Mouse (Mus musculus) heart, postnatal 0 days (tissue): Measurements from ENCODE around the gene Syvn1. TPM values are rescaled to one million over a fixed set of nuclear protein-coding genes. Genes with fewer than 3 reads are reported as not detected.

Experiments
- ATAC-seq: fragments of 200-750 bp; cut with Nextera tagmentation; 2 replicates; pipeline ENCODE4 v1.8.0; 2017; ENCODE audit warnings: low read depth, moderate number of reproducible peaks, moderate library complexity; ENCODE audit not compliant: insufficient read depth
- DNase-seq: peaks from one replicate; pipeline ENCODE4 v3.0.0-alpha.2; 2016; ENCODE audit warnings: low spot score
- H3K27ac ChIP-seq: fragments of 300-500 bp; sonication (generic); 2 replicates; pipeline ENCODE4 v1.5.1; 2014; ENCODE audit warnings: low read depth, mild to moderate bottlenecking
- H3K27me3 ChIP-seq: fragments of 300-500 bp; sonication (generic); 2 replicates; pipeline ENCODE4 v1.6.1; 2014; ENCODE audit warnings: low read length, mixed read lengths; ENCODE audit not compliant: control insufficient read depth, insufficient read depth
- H3K36me3 ChIP-seq: fragments of 300-500 bp; sonication (generic); replicated peaks from 2 replicates; pipeline ENCODE4 v1.6.1; 2014; ENCODE audit warnings: low read length, mixed read lengths; ENCODE audit not compliant: control insufficient read depth, insufficient read depth
- H3K4me1 ChIP-seq: fragments of 300-500 bp; sonication (generic); 2 replicates; pipeline ENCODE4 v1.6.1; 2014; ENCODE audit warnings: antibody characterized with exemption; ENCODE audit not compliant: control insufficient read depth, insufficient read depth
- H3K4me2 ChIP-seq: fragments of 300-500 bp; sonication (generic); 2 replicates; pipeline ENCODE4 v1.6.1; 2014; ENCODE audit warnings: low read depth, mild to moderate bottlenecking, low read length, moderate library complexity
- H3K4me3 ChIP-seq: fragments of 300-500 bp; sonication (generic); 2 replicates; pipeline ENCODE4 v1.5.1; 2014; ENCODE audit warnings: low read depth, low read length
- H3K9ac ChIP-seq: fragments of 300-500 bp; sonication (generic); replicated peaks from 2 replicates; pipeline ENCODE4 v1.6.1; 2014; ENCODE audit warnings: low read depth, low read length, mixed read lengths
- H3K9me3 ChIP-seq: fragments of 300-500 bp; sonication (generic); replicated peaks from 2 replicates; pipeline ENCODE4 v1.6.1; 2016; ENCODE audit warnings: low read length; ENCODE audit not compliant: control insufficient read depth
- CTCF ChIP-seq: IDR thresholded peaks from 2 replicates; pipeline ENCODE4 v1.5.1; 2016; ENCODE audit warnings: antibody characterized with exemption, control low read depth, low read depth
- EP300 ChIP-seq: IDR thresholded peaks from 2 replicates; pipeline ENCODE4 v1.6.1; 2016; ENCODE audit warnings: antibody characterized with exemption, low read depth
- WGBS: fragments of 180-500 bp; shearing (Covaris S2); extraction: QIAGEN DNeasy Blood & Tissue Kit; methylation state at CpG from one replicate; pipeline ENCODE4 v1.1.7; 2014; 5-methylcytosine and 5-hydroxymethylcytosine counted together
- polyA plus RNA-seq: library from polyadenylated mRNA; unstranded; fragments of >200 nt; fragmentation: Nextera tagmentation; extraction: Ambion mirVana; gene quantifications from 2 replicates; pipeline ENCODE4 v1.2.1, GENCODE M21; 2015
- total RNA-seq: library from RNA; depleted of rRNA; stranded (reverse); fragments of >200 nt; gene quantifications from 2 replicates; pipeline ENCODE4 v1.2.3, GENCODE M21; 2014; ENCODE audit warnings: low replicate concordance

Gene Syvn1
- total and polyA plus RNA-seq, 2 experiments from 2014 or later, result 9.2 to 12.0 TPM

- Histone ChIP-seq H3K4me1 (peaks cover 11% of the 10 kb centered on the region), H3K36me3 (peaks cover 39% of the 10 kb centered on the region), H3K27me3 (no peaks in the 10 kb centered on the region), H3K4me3 (peak within 1 kb of the TSS; percentile 98), H3K9me3 (no peaks in the 10 kb centered on the region), H3K27ac (peak within 1 kb of the TSS; percentile 86), H3K4me2 (peak within 1 kb of the TSS; percentile 98), H3K9ac (peak within 1 kb of the TSS; percentile 76)
- ATAC-seq (peak; percentile 90), DNase-seq (peak; percentile 91)
- 1% methylated on average over 33 of the region's 33 CpGs for WGBS
- TF ChIP-seq CTCF, result no peak
- TF ChIP-seq EP300, result peak; percentile 40; the same call in 1 of the 2 replicates
These were observed 30.4 kb downstream of the Syvn1 start, which contains the start of gene Vps51 for GRCm38 (mm10) chr19:6076564-6077393. Gene Vps51 (minus strand): TSS chr19:6077231.

GRCm38 (mm10) chr19:6079983-6080480 lies 33.7 kb downstream of the Syvn1 start, which contains the start of gene Tmem262:
Gene Tmem262 (plus strand): TSS chr19:6080033.
- WGBS, result 87% methylated on average over 12 of the region's 12 CpGs
- no peak for ATAC-seq
- H3K4me3 ChIP-seq, result no peak within 1 kb of the TSS

GRCm38 (mm10) chr19:6082156-6082555 lies 35.8 kb downstream of the Syvn1 start, which contains the start of gene Gm28374:
Gene Gm28374 (minus strand): TSS chr19:6082256.
- H3K9ac ChIP-seq, result no peak within 1 kb of the TSS
- no peak for TF ChIP-seq CTCF
- TF ChIP-seq EP300, result no peak
- H3K4me1 ChIP-seq, result peaks cover 17% of the 10 kb centered on the region
- no peaks in the 10 kb centered on the region for H3K27me3 ChIP-seq
- 86% methylated on average over 9 of the region's 9 CpGs for WGBS
- ATAC-seq (no peak), DNase-seq (no peak)
- no peak within 1 kb of the TSS for H3K4me2 ChIP-seq
- no peak within 1 kb of the TSS for H3K4me3 ChIP-seq
- H3K9me3 ChIP-seq, result no peaks in the 10 kb centered on the region
- peaks cover 28% of the 10 kb centered on the region for H3K36me3 ChIP-seq
- H3K27ac ChIP-seq, result no peak within 1 kb of the TSS

More at GRCm38 (mm10) chr19:6079983-6080480, 33.7 kb downstream of the Syvn1 start, which contains the start of gene Tmem262:
- no peak within 1 kb of the TSS for H3K27ac ChIP-seq
- no peaks in the 10 kb centered on the region for H3K27me3 ChIP-seq
- TF ChIP-seq EP300 (no peak), CTCF (no peak)
- H3K36me3 ChIP-seq, result peaks cover 30% of the 10 kb centered on the region
- H3K9me3 ChIP-seq, result no peaks in the 10 kb centered on the region
- no peak for DNase-seq
- H3K4me2 ChIP-seq, result no peak within 1 kb of the TSS
- H3K4me1 ChIP-seq, result peaks cover 18% of the 10 kb centered on the region
- H3K9ac ChIP-seq, result no peak within 1 kb of the TSS

GRCm38 (mm10) chr19:6084478-6085248 lies 38.3 kb downstream of the Syvn1 start, which contains the start of the genes Zfpl1 and Cdca5:
Gene Zfpl1 (minus strand): TSS chr19:6084956.
Gene Cdca5 (plus strand): TSS chr19:6084983.
- Histone ChIP-seq H3K27ac (peak within 1 kb of the TSS; percentile 60), H3K4me2 (peak within 1 kb of the TSS; percentile 87), H3K9me3 (no peaks in the 10 kb centered on the region), H3K4me3 (peak within 1 kb of the TSS; percentile 72), H3K27me3 (no peaks in the 10 kb centered on the region), H3K36me3 (peaks cover 38% of the 10 kb centered on the region), H3K9ac (peak within 1 kb of the TSS; percentile 73), H3K4me1 (peaks cover 13% of the 10 kb centered on the region)
- WGBS, result under 1% methylated on average over 58 of the region's 58 CpGs
- DNase-seq (peak; percentile 96), ATAC-seq (peak; percentile 92)
- TF ChIP-seq CTCF (no peak), EP300 (0 out of 2 replicates have a peak, but pooled peaks have one; percentile 56)

DNA sequence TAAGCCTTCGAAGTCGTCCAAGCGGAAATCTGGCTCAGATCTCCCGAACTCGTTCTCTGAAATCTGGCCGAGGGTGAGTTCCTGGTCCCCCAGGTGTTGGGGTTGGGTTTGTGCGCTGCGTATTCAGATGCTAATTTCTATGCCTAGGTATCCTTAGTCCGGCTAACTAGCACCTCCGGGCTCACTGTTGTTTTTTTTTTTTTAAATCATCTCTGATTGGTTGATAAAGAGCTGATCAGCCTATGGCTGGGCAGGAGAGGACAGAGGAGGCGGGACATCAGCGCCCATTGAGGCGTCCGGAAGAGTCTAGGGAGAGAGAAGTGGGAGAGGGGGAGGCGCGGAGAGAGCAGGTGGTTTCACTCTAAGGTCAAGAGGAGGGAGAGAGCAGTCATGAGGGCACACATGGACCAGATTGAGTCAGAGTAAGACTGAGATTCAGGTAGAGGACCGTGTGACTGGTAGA lies 39.1 kb downstream of the Syvn1 start:
- Histone ChIP-seq H3K4me2 (peak overlapping the region; percentile 87), H3K4me1 (peaks cover 13% of the 10 kb centered on the region), H3K9me3 (no peaks in the 10 kb centered on the region), H3K27ac (peak overlapping the region; percentile 52; the same call in 1 of the 2 replicates), H3K36me3 (peaks cover 38% of the 10 kb centered on the region), H3K9ac (peak overlapping the region; percentile 44), H3K27me3 (no peaks in the 10 kb centered on the region), H3K4me3 (peak overlapping the region; percentile 72)
- 0% methylated on average over 17 of the region's 17 CpGs for WGBS
- TF ChIP-seq CTCF (no peak), EP300 (no peak)
- DNase-seq, result peak; percentile 50
- peak; percentile 59 for ATAC-seq
